In the genomic region with DNA sequence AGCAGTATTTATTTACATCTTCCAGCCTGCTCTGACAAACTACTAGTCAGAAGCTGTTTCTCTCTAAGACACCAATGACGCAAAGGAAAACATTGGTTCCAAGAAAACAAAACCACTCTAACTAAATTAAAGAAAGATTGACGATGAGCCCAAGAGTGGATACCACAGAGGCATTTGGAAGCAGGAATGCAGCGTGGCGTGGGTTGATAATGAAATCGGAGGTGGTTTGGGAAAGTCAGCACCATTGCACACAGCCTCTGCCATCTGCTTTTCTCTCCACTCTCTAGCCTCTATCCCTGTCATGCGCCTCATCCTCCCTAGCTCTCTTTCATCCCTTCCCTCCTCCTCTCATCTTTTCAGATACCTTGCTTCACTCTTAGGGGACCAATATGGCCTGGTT, we compare ENCODE assay signal across 20 mouse cellular contexts.
DNase-seq lines count a peak whose midpoint lies in the region; ATAC-seq lines count a peak whose summit lies in the region.
"Had no signal": no experiment of that assay in that cellular context is flagged by ENCODE, and none has a peak within 500 bp of the region (broad histone marks: within the 10 kb centered on the region; RNA-seq: fewer than 3 reads in every experiment).

No protein-coding gene starts in this region.

- no peak for DNase-seq in frontal cortex, postnatal 10 days (ENCODE audit: low spot score in 2 of 2)
- DNase-seq in layer of hippocampus, adult 18-20 months (ENCODE audit: low spot score in 2 of 2), result peak; percentile 44 to 86
- no peak for DNase-seq in layer of hippocampus, postnatal 10 days (ENCODE audit: low spot score in 2 of 2)
- peak; percentile 47 to 60 for DNase-seq in left cerebral cortex, postnatal 36 days (ENCODE audit: low spot score in 2 of 2)
- no peak for DNase-seq in left cerebral cortex, postnatal 4 days
- peak; percentile 70 for DNase-seq in layer of hippocampus, adult 9-11 months
- DNase-seq: adrenal gland, adult 8-10 months; cerebellum, adult 9-11 months; embryo, embryonic 11 days; gastrocnemius, postnatal 25 days; heart, adult 18-20 months; heart, postnatal 4 days; kidney, adult 8-10 months; kidney, postnatal 4 days; thymus, adult 18-20 months; thymus, postnatal 25 days had no signal

- intact Hi-C loops in left cerebral cortex, postnatal 36 days (cut with DNase I), result no loop called here
- intact Hi-C loops in left cerebral cortex, postnatal 4 days (cut with DNase I), result no loop called here

- ATAC-seq in frontal cortex, adult (ENCODE audit: low TSS enrichment), result peak; percentile 73
- ATAC-seq: forebrain, embryonic 14.5 days; intestine, embryonic 16.5 days; midbrain, embryonic 16.5 days had no signal

Comparison
In these comparisons a context has a peak if more than half of its experiments do, and no peak if none do; other contexts are left out.
1. DNase-seq: peak in layer of hippocampus, adult 18-20 months (2 of 2), left cerebral cortex, postnatal 36 days (2 of 2) and layer of hippocampus, adult 9-11 months (single experiment); none in frontal cortex, postnatal 10 days (0 of 2), layer of hippocampus, postnatal 10 days (0 of 2) and left cerebral cortex, postnatal 4 days (single experiment).